Mouse (Mus musculus): ENCODE results near the gene Mup18. TPM values are rescaled to one million over a fixed set of nuclear protein-coding genes. Genes with fewer than 3 reads are reported as not detected.
"Not testable (repeated sequence)": the region's sequence is repeated elsewhere in the genome, so short reads cannot be mapped to it uniquely, and the experiment has no call there.

Mup18 gene
- not detected in 2 replicates for polyA plus RNA-seq (2015; fragmentation: Nextera tagmentation; extraction: Ambion mirVana)

DNA sequence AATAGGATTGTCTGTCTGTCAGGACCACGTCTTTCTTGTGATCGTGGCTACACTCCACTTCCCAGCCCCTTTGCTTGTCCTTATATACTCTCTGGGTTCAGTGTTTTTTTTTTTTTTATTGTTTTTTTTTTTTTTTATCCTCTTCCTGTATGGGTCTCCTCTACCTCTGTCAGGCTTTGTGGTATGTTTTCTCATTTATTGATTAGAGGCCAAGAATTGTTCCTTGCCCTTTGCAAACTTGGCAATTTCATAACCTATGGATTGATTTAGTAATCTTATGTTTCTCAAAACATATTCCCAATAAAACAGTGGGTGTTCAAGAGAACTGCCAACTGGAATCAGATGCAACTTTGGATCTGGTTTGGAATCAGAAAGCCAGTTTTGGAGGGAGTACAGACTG lies at the start of gene Mup18:
Gene Mup18 (minus strand): TSS at position 101 of the 400 bp plus-strand sequence.
- not testable (repeated sequence) for H3K4me2 ChIP-seq (replicated peaks; ENCODE audit: low read depth); H3K9me3 ChIP-seq (ENCODE audit: control insufficient read depth); H3K4me1 ChIP-seq (replicated peaks; ENCODE audit: control insufficient read depth, insufficient read depth, low read length); H3K27me3 ChIP-seq (replicated peaks; ENCODE audit: control insufficient read depth, insufficient read depth, low read length); H3K4me3 ChIP-seq (ENCODE audit: low read depth, low read length); H3K27ac ChIP-seq (ENCODE audit: low read depth, low read length); H3K9ac ChIP-seq (ENCODE audit: low read depth, low read length); ATAC-seq; H3K36me3 ChIP-seq (ENCODE audit: control insufficient read depth, insufficient read depth)
- 85% methylated on average over 2 of the region's 2 CpGs for WGBS

GRCm38 (mm10) chr4:61714296-61714695 lies 40.4 kb upstream of the Mup18 start:
- not testable (repeated sequence) for H3K4me3 ChIP-seq (ENCODE audit: low read depth, low read length); H3K9ac ChIP-seq (ENCODE audit: low read depth, low read length); H3K9me3 ChIP-seq (ENCODE audit: control insufficient read depth); H3K4me2 ChIP-seq (replicated peaks; ENCODE audit: low read depth); H3K27me3 ChIP-seq (replicated peaks; ENCODE audit: control insufficient read depth, insufficient read depth, low read length); H3K36me3 ChIP-seq (ENCODE audit: control insufficient read depth, insufficient read depth); H3K27ac ChIP-seq (ENCODE audit: low read depth, low read length); H3K4me1 ChIP-seq (replicated peaks; ENCODE audit: control insufficient read depth, insufficient read depth, low read length); ATAC-seq
- 77% methylated on average over 4 of the region's 6 CpGs for WGBS

Other genes with a start within 250 kb of the Mup18 start
- not detected in 2 replicates for gene Mup15, start 234.4 kb downstream of the Mup18 start, polyA plus RNA-seq (2015; fragmentation: Nextera tagmentation; extraction: Ambion mirVana)
- not detected in 2 replicates for gene Mup16, start 154.6 kb downstream of the Mup18 start, polyA plus RNA-seq (2015; fragmentation: Nextera tagmentation; extraction: Ambion mirVana)
- not detected in 2 replicates for gene Mup17, start 78.3 kb downstream of the Mup18 start, polyA plus RNA-seq (2015; fragmentation: Nextera tagmentation; extraction: Ambion mirVana)
- not detected in 2 replicates for gene Mup19, start 108.1 kb upstream of the Mup18 start, polyA plus RNA-seq (2015; fragmentation: Nextera tagmentation; extraction: Ambion mirVana)
- not detected in 2 replicates for gene Mup5, start 161.1 kb upstream of the Mup18 start, polyA plus RNA-seq (2015; fragmentation: Nextera tagmentation; extraction: Ambion mirVana)